Mouse (Mus musculus): Measurements from ENCODE around the gene Antxrl.

DNA sequence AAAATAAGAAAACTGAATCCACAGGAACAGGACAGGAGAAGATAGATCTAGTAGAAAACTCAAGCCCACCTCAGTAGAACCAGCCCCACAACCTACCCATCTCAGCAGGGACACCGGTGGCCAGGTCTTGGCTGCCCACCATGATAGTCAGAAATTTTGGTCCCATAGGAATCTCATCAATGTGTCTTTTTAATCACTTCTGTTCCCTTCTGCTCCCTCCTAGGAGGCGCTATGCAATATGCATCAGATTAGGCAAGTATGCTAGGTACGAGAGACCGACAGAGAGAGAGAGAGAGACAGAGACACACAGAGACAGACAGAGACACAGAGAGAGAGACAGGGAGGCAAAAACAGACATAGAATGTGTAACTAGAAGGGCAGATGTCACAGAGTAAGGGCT, 69.2 kb downstream of the Antxrl start:
- no peak for TF ChIP-seq GATA1 (IDR thresholded peaks at IDR 0.05; ENCODE audit: low read length)
- TF ChIP-seq TAL1 (IDR thresholded peaks at IDR 0.05; ENCODE audit: low read length): no peak

All from erythroblast, embryonic 14.5 days (primary cell).